In the genomic region with DNA sequence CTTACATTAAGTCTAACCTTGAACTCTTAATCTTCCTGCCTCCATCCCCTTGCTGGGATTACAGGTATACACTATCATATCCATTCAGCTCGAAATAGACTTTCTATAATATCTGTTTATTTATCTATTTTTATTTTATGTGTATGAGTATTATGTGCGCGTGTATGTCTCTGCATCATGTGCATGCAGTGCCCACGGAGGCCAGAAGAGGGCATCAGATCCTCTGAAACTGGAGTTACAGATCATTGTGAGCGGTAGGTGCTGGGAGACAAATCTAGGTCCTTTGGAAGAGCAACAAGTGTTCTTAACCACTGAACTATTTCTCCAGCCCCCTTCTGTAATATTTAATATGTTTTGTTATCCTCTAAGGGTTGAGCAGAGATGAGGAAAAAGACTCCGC, we compare ENCODE assay signal across 11 mouse cellular contexts. TPM values are rescaled to one million over a fixed set of nuclear protein-coding genes. Genes with fewer than 3 reads are reported as not detected.
DNase-seq lines count a peak whose midpoint lies in the region; ATAC-seq and TF ChIP-seq lines count a peak whose summit lies in the region.
"Had no signal": no experiment of that assay in that cellular context is flagged by ENCODE, and none has a peak within 500 bp of the region (broad histone marks: within the 10 kb centered on the region; RNA-seq: fewer than 3 reads in every experiment).

No protein-coding gene starts in this region.

- DNase-seq in CD4-positive, CD25-positive, alpha-beta regulatory T cell, adult 2 months (ENCODE audit: low read depth, low spot score) = peak; percentile 38
- DNase-seq in left cerebral cortex, adult 2 months (ENCODE audit: extremely low spot score in 1 of 2, low spot score in 2 of 2) = no peak
- no peak for DNase-seq in left cerebral cortex, adult 8-10 months (ENCODE audit: low spot score in 2 of 2)
- peak; percentile 50 for DNase-seq in liver, postnatal 0 days
- DNase-seq in layer of hippocampus, postnatal 10 days (ENCODE audit: low spot score in 2 of 2) = no peak
- DNase-seq: cerebellum, adult 18-20 months; heart, postnatal 10 days had no signal

- H3K27ac ChIP-seq in left cerebral cortex, adult 2 months = no peak overlapping the region
- no peak overlapping the region for H3K27ac ChIP-seq in liver, postnatal 0 days (ENCODE audit: low read depth)
- H3K27ac ChIP-seq: liver, embryonic 15.5 days had no signal

- no peaks in the 10 kb centered on the region for H3K36me3 ChIP-seq in E14TG2a.4 (ENCODE audit: insufficient read depth, low read length)
- H3K36me3 ChIP-seq in liver, postnatal 0 days (replicated peaks; ENCODE audit: insufficient read depth, low read length) = no peaks in the 10 kb centered on the region
- H3K36me3 ChIP-seq: liver, embryonic 15.5 days had no signal

- no peaks in the 10 kb centered on the region for H3K9me3 ChIP-seq in E14TG2a.4 (ENCODE audit: low read length)
- no peaks in the 10 kb centered on the region for H3K9me3 ChIP-seq in liver, postnatal 0 days (ENCODE audit: low read length)
- H3K9me3 ChIP-seq: liver, embryonic 15.5 days had no signal

- H3K4me2 ChIP-seq in liver, postnatal 0 days (ENCODE audit: low read depth, low read length) = no peak overlapping the region
- H3K4me2 ChIP-seq: liver, embryonic 15.5 days had no signal

- intact Hi-C loops in left cerebral cortex, adult 2 months (cut with DNase I) = no loop called here

- peak; percentile 31 for TF ChIP-seq CTCF in left cerebral cortex, adult 2 months (IDR thresholded peaks at IDR 0.05)
- peak; percentile 79 for TF ChIP-seq CTCF in E14TG2a.4 (conservative IDR thresholded peaks at IDR 0.05; ENCODE audit: low read length)
- TF ChIP-seq CTCF in liver, postnatal 0 days (IDR thresholded peaks at IDR 0.05; ENCODE audit: low read depth) = peak; percentile 72

- TF ChIP-seq EP300 in liver, postnatal 0 days (IDR thresholded peaks at IDR 0.05; ENCODE audit: low read depth) = no peak

- H3K27me3 ChIP-seq in E14TG2a.4 (ENCODE audit: insufficient read depth, low read length) = peaks cover 10% of the 10 kb centered on the region
- no peaks in the 10 kb centered on the region for H3K27me3 ChIP-seq in liver, postnatal 0 days (ENCODE audit: insufficient read depth, low read length)

- H3K4me1 ChIP-seq in E14TG2a.4 (replicated peaks; ENCODE audit: low read depth, low read length) = peaks cover 8% of the 10 kb centered on the region
- H3K4me1 ChIP-seq in liver, postnatal 0 days (ENCODE audit: insufficient read depth) = no peaks in the 10 kb centered on the region; the same call in 1 of the 2 replicates
- H3K4me1 ChIP-seq: liver, embryonic 15.5 days had no signal

- H3K9ac ChIP-seq in liver, postnatal 0 days (replicated peaks) = no peak overlapping the region
- H3K9ac ChIP-seq: liver, embryonic 15.5 days had no signal

- no peak overlapping the region for H3K4me3 ChIP-seq in left cerebral cortex, adult 2 months
- no peak overlapping the region for H3K4me3 ChIP-seq in E14TG2a.4 (replicated peaks; ENCODE audit: low read length)
- H3K4me3 ChIP-seq in liver, postnatal 0 days (ENCODE audit: low read depth, low read length) = no peak overlapping the region
- H3K4me3 ChIP-seq: liver, embryonic 15.5 days had no signal

- ATAC-seq in CD4-positive, CD25-positive, alpha-beta regulatory T cell, adult 4 months = no peak
- ATAC-seq in liver, postnatal 0 days = no peak
- ATAC-seq in erythroid progenitor cell, adult 5-6 weeks (replicated peaks; ENCODE audit: low FRiP score, poor library complexity, severe bottlenecking) = no peak

- 70% methylated on average over 6 of the region's 6 CpGs for WGBS in liver, postnatal 0 days (ENCODE audit: insufficient replicate concordance)

RNA-seq across cellular contexts. Expression of a gene that starts 37.7 kb away (rescaled TPM):
- 1 to 10 TPM; 3.0 to 5.2 TPM for polyA plus RNA-seq in CD4-positive, CD25-positive, alpha-beta regulatory T cell, adult 4 months (2017; shearing (Covaris generic))
- 10 to 100 TPM; 17.7 to 18.0 TPM for total RNA-seq in left cerebral cortex, adult 2 months (2021)
- total RNA-seq in left cerebral cortex, adult 8-10 months (2022) = 10 to 100 TPM; 16.7 to 19.3 (median 17.6) TPM
- 9.5 TPM in 2 replicates for polyA plus RNA-seq in liver, postnatal 0 days (2015; fragmentation: Nextera tagmentation; extraction: Ambion mirVana)
- total RNA-seq in erythroid progenitor cell, adult 5-6 weeks (2015; ENCODE audit: low replicate concordance) = 96.6 and 112 TPM in 2 replicates
- total RNA-seq in erythroid progenitor cell, adult 5-6 weeks (2017; ENCODE audit: low replicate concordance) = 62.0 and 77.3 TPM in 2 replicates
- total RNA-seq in layer of hippocampus, postnatal 10 days (2021) = 10 to 100 TPM; 20.6 to 20.7 TPM

RNA-seq across cellular contexts. Expression of a gene that starts 38.4 kb away (rescaled TPM):
- 10 to 100 TPM; 15.0 to 19.2 TPM for polyA plus RNA-seq in CD4-positive, CD25-positive, alpha-beta regulatory T cell, adult 4 months (2017; shearing (Covaris generic))
- 10 to 100 TPM; 54.4 to 58.1 TPM for total RNA-seq in left cerebral cortex, adult 2 months (2021)
- 10 to 100 TPM; 52.0 to 57.5 (median 56.0) TPM for total RNA-seq in left cerebral cortex, adult 8-10 months (2022)
- polyA plus RNA-seq in liver, postnatal 0 days (2015; fragmentation: Nextera tagmentation; extraction: Ambion mirVana) = 9.3 and 9.9 TPM in 2 replicates
- 9.7 and 12.2 TPM in 2 replicates for total RNA-seq in erythroid progenitor cell, adult 5-6 weeks (2015; ENCODE audit: low replicate concordance)
- 8.2 and 10.3 TPM in 2 replicates for total RNA-seq in erythroid progenitor cell, adult 5-6 weeks (2017; ENCODE audit: low replicate concordance)
- total RNA-seq in layer of hippocampus, postnatal 10 days (2021) = 10 to 100 TPM; 58.8 to 63.6 TPM

Comparison
In these comparisons a context has a peak if more than half of its experiments do, and no peak if none do; other contexts are left out.
1. DNase-seq: peak in CD4-positive, CD25-positive, alpha-beta regulatory T cell, adult 2 months (single experiment) and liver, postnatal 0 days (single experiment); none in left cerebral cortex, adult 2 months (0 of 2), left cerebral cortex, adult 8-10 months (0 of 2) and layer of hippocampus, postnatal 10 days (0 of 2).
2. RNA of a gene that starts 38.4 kb away (total RNA-seq): 58.8 to 63.6 TPM in layer of hippocampus, postnatal 10 days, 54.4 to 58.1 TPM in left cerebral cortex, adult 2 months and 52.0 to 57.5 TPM in left cerebral cortex, adult 8-10 months; 8.2 to 12.2 TPM in erythroid progenitor cell, adult 5-6 weeks; every median in the first group is over 4 times any median in the second.
3. Peak in every context shown above with its lines, with median percentiles within 50 percentile points of each other: CTCF ChIP-seq.